Mouse (Mus musculus): Measurements from ENCODE around the gene Tmsb4x. TPM values are rescaled to one million over a fixed set of nuclear protein-coding genes. Genes with fewer than 3 reads are reported as not detected.
A peak's percentile ranks its signal among the peaks of the same experiment; 100 is the strongest.

The Tmsb4x gene
- polyA plus RNA-seq, 1 experiment from 2014 or later = 4,521 TPM

DNA sequence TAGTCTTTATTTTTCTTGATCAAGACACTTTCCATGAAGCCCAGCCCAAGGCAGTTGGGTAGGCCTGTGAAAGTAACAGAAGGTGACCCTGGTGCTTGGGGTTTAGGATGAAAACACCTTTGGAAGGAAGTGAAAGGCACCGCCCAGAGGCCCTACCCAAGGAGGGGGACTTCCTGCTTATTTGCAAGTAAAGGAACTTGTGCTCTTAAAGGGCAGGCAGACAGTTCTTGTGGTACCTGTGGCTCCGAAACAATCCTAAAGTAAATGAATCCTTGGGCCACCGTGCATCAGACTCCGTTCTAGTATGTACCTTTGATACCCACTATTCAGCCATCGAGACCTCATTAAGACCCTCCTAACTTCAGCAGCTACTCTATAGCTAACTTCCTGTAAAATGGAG, 17.5 kb upstream of the Tmsb4x start:
- 90% methylated on average over 5 of the region's 5 CpGs for WGBS
- ATAC-seq (ENCODE audit: low read depth) = no peak
- Histone ChIP-seq H3K9me3 (ENCODE audit: control insufficient read depth, low read length) (no peaks in the 10 kb centered on the region), H3K4me3 (ENCODE audit: low read depth, low read length) (no peak overlapping the region), H3K36me3 (ENCODE audit: control insufficient read depth, insufficient read depth, low read length) (no peaks in the 10 kb centered on the region), H3K27me3 (ENCODE audit: control insufficient read depth, insufficient read depth, low read length) (no peaks in the 10 kb centered on the region; the same call in 1 of the 2 replicates), H3K4me1 (ENCODE audit: control insufficient read depth, insufficient read depth, low read length) (no peaks in the 10 kb centered on the region), H3K4me2 (ENCODE audit: low read depth, low read length) (no peak overlapping the region), H3K27ac (ENCODE audit: low read depth, low read length) (no peak overlapping the region), H3K9ac (replicated peaks; ENCODE audit: low read depth, low read length) (no peak overlapping the region)

DNA sequence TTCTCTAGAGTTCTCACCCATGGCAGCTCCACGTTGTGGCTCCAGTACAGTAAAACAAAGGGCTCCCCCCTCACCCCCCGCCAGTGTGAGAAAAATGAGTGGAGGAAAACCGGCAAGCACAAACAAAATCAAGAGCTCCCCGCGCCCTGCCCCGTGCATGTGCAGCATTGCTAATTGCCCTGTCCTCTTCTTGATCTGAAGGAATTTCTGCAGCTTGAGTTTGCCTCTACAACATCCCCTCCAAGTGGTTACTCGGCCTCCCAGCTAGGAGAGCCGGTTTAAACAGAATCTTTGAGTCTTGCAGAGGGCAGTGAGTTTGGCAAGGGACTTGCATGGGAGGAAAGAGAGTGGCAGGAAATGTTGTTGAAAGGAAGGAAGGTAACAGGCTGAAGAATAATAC, 3.6 kb upstream of the Tmsb4x start:
- peak; percentile 19; the same call in 1 of the 2 replicates for ATAC-seq (ENCODE audit: low read depth)
- no peak overlapping the region for H3K4me2 ChIP-seq (ENCODE audit: low read depth, low read length)
- H3K9ac ChIP-seq (replicated peaks; ENCODE audit: low read depth, low read length) = no peak overlapping the region
- WGBS = 27% methylated on average over 8 of the region's 8 CpGs
- H3K4me1 ChIP-seq (ENCODE audit: control insufficient read depth, insufficient read depth, low read length) = no peaks in the 10 kb centered on the region
- H3K4me3 ChIP-seq (ENCODE audit: low read depth, low read length) = no peak overlapping the region
- H3K27me3 ChIP-seq (ENCODE audit: control insufficient read depth, insufficient read depth, low read length) = peaks cover 5% of the 10 kb centered on the region; the same call in 1 of the 2 replicates
- H3K27ac ChIP-seq (ENCODE audit: low read depth, low read length) = no peak overlapping the region
- H3K36me3 ChIP-seq (ENCODE audit: control insufficient read depth, insufficient read depth, low read length) = no peaks in the 10 kb centered on the region
- no peaks in the 10 kb centered on the region for H3K9me3 ChIP-seq (ENCODE audit: control insufficient read depth, low read length)

DNA sequence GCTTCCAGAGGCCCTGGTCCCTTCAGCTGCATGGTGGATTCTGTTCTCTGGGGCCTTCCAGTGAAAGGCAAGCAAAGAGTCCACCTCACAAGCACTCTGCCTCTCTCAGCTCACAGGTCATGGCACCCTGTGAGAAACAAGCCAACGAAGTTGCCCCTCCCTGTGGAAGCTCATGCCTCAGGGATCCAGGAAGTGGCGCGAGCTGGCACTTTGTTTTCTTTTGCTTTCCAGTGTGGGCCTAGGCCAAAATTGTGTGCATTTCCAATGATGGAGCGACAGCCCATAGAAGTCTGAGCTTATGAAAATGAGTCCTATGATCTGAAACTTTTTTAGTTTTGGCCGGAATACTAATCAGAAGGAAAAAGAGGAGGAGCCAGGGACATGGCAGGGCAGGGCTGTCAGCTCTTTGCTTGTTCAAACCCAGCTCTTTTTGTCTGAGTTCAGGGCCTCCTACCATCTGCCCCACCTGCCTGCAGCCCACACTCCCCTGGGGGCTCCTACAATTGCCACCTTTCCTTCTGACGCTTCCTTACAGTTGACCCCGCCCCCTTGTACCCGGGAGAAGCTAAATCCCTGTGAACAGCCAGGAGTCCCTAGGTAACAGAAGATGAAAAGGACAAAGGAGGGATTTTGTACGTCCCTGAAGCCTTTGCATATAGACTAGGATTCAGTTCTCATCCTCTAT, 2.9 kb upstream of the Tmsb4x start:
- no peak for ATAC-seq (ENCODE audit: low read depth)
- Histone ChIP-seq H3K9ac (replicated peaks; ENCODE audit: low read depth, low read length) (no peak overlapping the region), H3K27ac (ENCODE audit: low read depth, low read length) (no peak overlapping the region), H3K4me1 (ENCODE audit: control insufficient read depth, insufficient read depth, low read length) (no peaks in the 10 kb centered on the region), H3K4me2 (ENCODE audit: low read depth, low read length) (no peak overlapping the region), H3K36me3 (ENCODE audit: control insufficient read depth, insufficient read depth, low read length) (peaks cover 3% of the 10 kb centered on the region; the same call in 1 of the 2 replicates), H3K4me3 (ENCODE audit: low read depth, low read length) (no peak overlapping the region), H3K9me3 (ENCODE audit: control insufficient read depth, low read length) (no peaks in the 10 kb centered on the region), H3K27me3 (ENCODE audit: control insufficient read depth, insufficient read depth, low read length) (peaks cover 5% of the 10 kb centered on the region; the same call in 1 of the 2 replicates)
- WGBS = 50% methylated on average over 9 of the region's 9 CpGs

DNA sequence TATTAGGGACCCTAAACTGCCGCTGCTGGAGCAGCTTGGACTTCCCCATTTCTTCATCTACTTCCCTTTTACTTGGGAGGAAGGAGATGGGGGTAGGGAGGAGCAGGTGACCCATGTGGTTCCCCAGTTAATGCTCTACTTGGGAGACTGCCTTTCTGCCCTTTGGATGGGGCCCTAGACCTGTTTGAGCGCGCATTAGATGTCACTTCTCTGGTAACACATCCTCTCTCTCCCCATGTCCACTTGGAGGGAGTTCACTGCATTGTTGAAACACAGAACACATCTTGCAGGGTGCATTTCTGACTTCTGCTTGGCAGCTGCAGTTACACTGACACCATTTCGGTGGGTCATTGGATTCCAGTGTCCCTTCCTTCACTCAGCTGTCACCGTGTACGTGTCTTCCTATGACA, 1.2 kb upstream of the Tmsb4x start:
- Histone ChIP-seq H3K36me3 (ENCODE audit: control insufficient read depth, insufficient read depth, low read length) (peaks cover 7% of the 10 kb centered on the region; the same call in 1 of the 2 replicates), H3K27me3 (ENCODE audit: control insufficient read depth, insufficient read depth, low read length) (peaks cover 5% of the 10 kb centered on the region; the same call in 1 of the 2 replicates), H3K4me3 (ENCODE audit: low read depth, low read length) (no peak overlapping the region), H3K4me1 (ENCODE audit: control insufficient read depth, insufficient read depth, low read length) (no peaks in the 10 kb centered on the region), H3K9ac (replicated peaks; ENCODE audit: low read depth, low read length) (no peak overlapping the region), H3K4me2 (ENCODE audit: low read depth, low read length) (peak overlapping the region; percentile 53), H3K9me3 (ENCODE audit: control insufficient read depth, low read length) (no peaks in the 10 kb centered on the region), H3K27ac (ENCODE audit: low read depth, low read length) (0 out of 2 replicates have a peak overlapping the region, but pooled peaks have one; percentile 10)
- no peak for ATAC-seq (ENCODE audit: low read depth)
- WGBS = 36% methylated on average over 6 of the region's 6 CpGs

DNA sequence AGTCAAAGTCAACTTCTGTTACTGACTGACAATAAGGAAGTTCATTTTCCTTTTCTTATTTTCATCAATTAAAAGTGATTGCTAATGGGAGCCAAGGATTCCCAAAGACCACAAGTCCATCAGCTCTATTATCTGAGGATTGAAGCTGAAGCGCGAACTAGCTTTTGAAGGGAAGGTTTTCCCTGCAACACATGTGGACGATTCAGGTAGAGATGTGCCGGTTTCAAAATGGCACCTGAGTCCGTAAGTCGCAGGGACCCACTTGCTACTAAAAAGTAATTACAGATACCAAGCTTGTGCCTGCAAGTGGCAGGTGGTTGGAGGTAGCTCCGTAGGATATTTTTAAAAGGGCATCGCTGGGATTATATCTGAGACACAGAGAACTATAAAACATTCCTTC, 713 bp upstream of the Tmsb4x start:
- Histone ChIP-seq H3K4me3 (ENCODE audit: low read depth, low read length) (peak overlapping the region; percentile 57), H3K27ac (ENCODE audit: low read depth, low read length) (peak overlapping the region; percentile 93), H3K9me3 (ENCODE audit: control insufficient read depth, low read length) (no peaks in the 10 kb centered on the region), H3K9ac (replicated peaks; ENCODE audit: low read depth, low read length) (peak overlapping the region; percentile 53; the same call in 1 of the 2 replicates), H3K4me2 (ENCODE audit: low read depth, low read length) (peak overlapping the region; percentile 53), H3K4me1 (ENCODE audit: control insufficient read depth, insufficient read depth, low read length) (no peaks in the 10 kb centered on the region), H3K27me3 (ENCODE audit: control insufficient read depth, insufficient read depth, low read length) (peaks cover 5% of the 10 kb centered on the region; the same call in 1 of the 2 replicates), H3K36me3 (ENCODE audit: control insufficient read depth, insufficient read depth, low read length) (peaks cover 7% of the 10 kb centered on the region; the same call in 1 of the 2 replicates)
- no peak; the same call in 1 of the 2 replicates for ATAC-seq (ENCODE audit: low read depth)
- WGBS = 44% methylated on average over 8 of the region's 8 CpGs

DNA sequence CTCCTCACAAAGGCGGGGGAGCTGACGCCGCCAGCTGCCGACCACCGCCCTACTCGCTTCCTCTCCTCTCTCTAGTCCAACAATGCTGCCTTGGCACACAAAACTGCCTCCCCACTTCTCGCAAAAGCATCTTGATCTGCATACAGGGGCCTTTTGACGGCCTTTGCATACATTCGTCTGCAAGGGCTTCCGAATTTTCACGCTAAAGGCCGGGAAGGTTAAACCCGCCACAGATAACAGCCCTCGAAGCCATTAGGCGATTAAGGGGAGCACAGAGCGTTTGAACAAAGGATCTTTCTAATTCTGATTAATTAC, 652 bp downstream of the Tmsb4x start:
- Histone ChIP-seq H3K9me3 (ENCODE audit: control insufficient read depth, low read length) (no peaks in the 10 kb centered on the region), H3K36me3 (ENCODE audit: control insufficient read depth, insufficient read depth, low read length) (peaks cover 7% of the 10 kb centered on the region; the same call in 1 of the 2 replicates), H3K4me1 (ENCODE audit: control insufficient read depth, insufficient read depth, low read length) (no peaks in the 10 kb centered on the region), H3K4me3 (ENCODE audit: low read depth, low read length) (peak overlapping the region; percentile 57), H3K4me2 (ENCODE audit: low read depth, low read length) (no peak overlapping the region), H3K27ac (ENCODE audit: low read depth, low read length) (peak overlapping the region; percentile 93), H3K9ac (replicated peaks; ENCODE audit: low read depth, low read length) (peak overlapping the region; percentile 88), H3K27me3 (ENCODE audit: control insufficient read depth, insufficient read depth, low read length) (peaks cover 5% of the 10 kb centered on the region; the same call in 1 of the 2 replicates)
- WGBS = 12% methylated on average over 16 of the region's 16 CpGs
- ATAC-seq (ENCODE audit: low read depth) = 0 out of 2 replicates have a peak, but pooled peaks have one; percentile 13

DNA sequence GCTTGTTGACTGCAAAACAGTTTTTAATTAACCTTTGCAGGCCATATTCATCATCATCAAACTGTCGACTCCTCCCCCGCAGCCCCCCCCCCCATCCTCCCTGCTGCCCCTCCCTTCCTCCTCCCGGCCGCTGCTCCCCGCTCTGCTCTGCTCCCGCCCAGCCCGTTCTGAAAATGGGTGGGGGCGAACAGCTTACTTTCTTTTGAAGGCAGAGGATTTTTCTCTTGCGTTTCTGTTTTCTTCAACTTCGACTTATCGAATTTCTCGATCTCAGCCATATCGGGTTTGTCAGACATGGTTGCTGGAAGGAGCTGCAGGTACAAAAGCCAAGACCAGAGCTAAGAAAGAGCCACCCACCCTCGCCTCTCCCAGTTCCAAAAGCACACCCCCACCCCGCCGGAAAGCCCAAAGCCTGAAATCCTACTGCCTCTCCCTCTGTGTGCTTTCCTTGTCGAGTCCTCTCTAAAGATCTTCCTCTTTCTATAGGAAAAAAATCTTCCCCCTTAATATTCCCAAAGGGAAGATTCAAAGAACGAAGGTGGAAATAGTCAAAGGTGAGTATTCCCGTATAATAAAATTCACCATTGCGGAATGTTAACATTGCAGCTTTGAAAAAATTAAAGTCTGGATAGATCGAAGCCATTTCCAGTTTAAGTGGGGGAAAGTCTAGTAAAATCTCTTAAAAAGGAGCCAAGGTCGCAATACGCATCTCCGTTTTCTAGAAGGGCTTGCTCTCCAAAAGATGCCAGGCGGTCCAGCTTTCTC, 1.2 kb downstream of the Tmsb4x start:
- peaks cover 7% of the 10 kb centered on the region; the same call in 1 of the 2 replicates for H3K36me3 ChIP-seq (ENCODE audit: control insufficient read depth, insufficient read depth, low read length)
- no peaks in the 10 kb centered on the region for H3K9me3 ChIP-seq (ENCODE audit: control insufficient read depth, low read length)
- no peaks in the 10 kb centered on the region for H3K4me1 ChIP-seq (ENCODE audit: control insufficient read depth, insufficient read depth, low read length)
- H3K27me3 ChIP-seq (ENCODE audit: control insufficient read depth, insufficient read depth, low read length) = peaks cover 5% of the 10 kb centered on the region; the same call in 1 of the 2 replicates
- peak overlapping the region; percentile 88 for H3K9ac ChIP-seq (replicated peaks; ENCODE audit: low read depth, low read length)
- 22% methylated on average over 21 of the region's 25 CpGs for WGBS
- peak overlapping the region; percentile 63 for H3K4me2 ChIP-seq (ENCODE audit: low read depth, low read length)
- peak overlapping the region; percentile 57 for H3K4me3 ChIP-seq (ENCODE audit: low read depth, low read length)
- peak overlapping the region; percentile 93 for H3K27ac ChIP-seq (ENCODE audit: low read depth, low read length)
- ATAC-seq (ENCODE audit: low read depth) = 0 out of 2 replicates have a peak, but pooled peaks have one; percentile 38

DNA sequence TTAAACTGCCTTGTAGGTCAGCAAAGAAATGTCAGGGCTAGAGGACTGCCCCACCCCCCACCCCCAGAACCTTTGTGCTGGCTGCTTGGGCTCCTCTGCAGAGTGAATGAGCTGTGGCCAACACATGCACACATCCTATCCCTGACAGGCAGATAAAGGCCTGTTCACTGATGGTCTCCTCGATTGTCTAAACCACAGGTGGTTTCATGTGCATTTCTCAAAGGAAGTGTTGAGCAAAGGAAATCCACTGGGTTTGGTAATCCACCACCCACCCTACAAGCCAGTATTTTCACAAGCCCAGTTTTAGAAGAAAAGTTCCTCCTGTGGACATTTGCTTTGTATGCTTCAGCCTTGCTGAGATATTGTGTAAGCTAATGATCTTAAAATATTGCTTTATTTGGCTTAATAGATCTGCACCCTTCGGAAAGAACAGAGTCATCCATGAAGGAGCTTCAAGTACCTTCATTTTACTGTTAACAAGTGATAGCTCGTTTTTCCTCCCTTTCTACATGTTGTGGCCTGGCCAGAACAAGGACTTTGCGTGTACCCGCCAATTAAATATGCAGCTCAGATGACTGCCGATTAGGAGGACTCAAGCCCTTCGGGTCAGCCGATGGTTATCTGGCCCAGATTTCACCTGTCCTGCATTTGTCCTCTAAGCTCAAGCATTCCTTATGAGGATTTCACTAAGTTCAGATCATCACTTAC, 3.1 kb downstream of the Tmsb4x start:
- no peaks in the 10 kb centered on the region for H3K4me1 ChIP-seq (ENCODE audit: control insufficient read depth, insufficient read depth, low read length)
- no peak overlapping the region; the same call in 1 of the 2 replicates for H3K4me3 ChIP-seq (ENCODE audit: low read depth, low read length)
- peaks cover 5% of the 10 kb centered on the region; the same call in 1 of the 2 replicates for H3K27me3 ChIP-seq (ENCODE audit: control insufficient read depth, insufficient read depth, low read length)
- 53% methylated on average over 8 of the region's 8 CpGs for WGBS
- ATAC-seq (ENCODE audit: low read depth) = no peak
- H3K4me2 ChIP-seq (ENCODE audit: low read depth, low read length) = peak overlapping the region; percentile 63; the same call in 1 of the 2 replicates
- no peak overlapping the region for H3K27ac ChIP-seq (ENCODE audit: low read depth, low read length)
- no peaks in the 10 kb centered on the region for H3K9me3 ChIP-seq (ENCODE audit: control insufficient read depth, low read length)
- H3K36me3 ChIP-seq (ENCODE audit: control insufficient read depth, insufficient read depth, low read length) = peaks cover 7% of the 10 kb centered on the region; the same call in 1 of the 2 replicates
- H3K9ac ChIP-seq (replicated peaks; ENCODE audit: low read depth, low read length) = no peak overlapping the region

All from neural tube, embryonic 14.5 days (tissue).